Mouse (Mus musculus): ENCODE results near the gene Rhox2a. TPM values are rescaled to one million over a fixed set of nuclear protein-coding genes. Genes with fewer than 3 reads are reported as not detected.
"Not testable (repeated sequence)": the region's sequence is repeated elsewhere in the genome, so short reads cannot be mapped to it uniquely, and the experiment has no call there.

Gene Rhox2a
- not detected in 2 replicates for polyA plus RNA-seq (2015; fragmentation: Nextera tagmentation; extraction: Ambion mirVana)

DNA sequence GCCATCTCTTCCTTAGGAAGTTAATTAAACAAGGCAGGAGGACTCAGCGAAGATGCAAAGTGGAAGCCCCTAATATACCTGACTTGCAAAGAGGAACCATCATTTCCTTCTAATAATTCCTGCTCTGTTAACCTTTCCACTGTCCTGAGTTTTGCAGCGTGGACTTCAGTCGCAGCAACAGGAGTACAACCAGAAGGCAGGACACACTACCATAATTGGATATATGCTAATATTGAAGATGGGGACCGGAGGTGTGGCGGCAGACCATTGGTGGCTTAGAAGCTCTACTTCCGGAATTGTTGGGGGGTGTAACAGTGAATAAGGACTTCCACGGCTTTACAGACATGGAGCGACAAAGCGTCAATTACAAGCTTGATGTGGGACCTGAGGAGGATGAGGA lies at the start of gene Rhox2a:
Gene Rhox2a, plus strand, starts transcription at position 301 of the 400 bp plus-strand sequence.
- not testable (repeated sequence) for ATAC-seq; H3K4me3 ChIP-seq (replicated peaks); H3K36me3 ChIP-seq; H3K9ac ChIP-seq; H3K27me3 ChIP-seq (replicated peaks); H3K27ac ChIP-seq; H3K4me1 ChIP-seq (replicated peaks); H3K9me3 ChIP-seq; H3K4me2 ChIP-seq (replicated peaks)
- WGBS: 100% methylated on average over 1 of the region's 9 CpGs

DNA sequence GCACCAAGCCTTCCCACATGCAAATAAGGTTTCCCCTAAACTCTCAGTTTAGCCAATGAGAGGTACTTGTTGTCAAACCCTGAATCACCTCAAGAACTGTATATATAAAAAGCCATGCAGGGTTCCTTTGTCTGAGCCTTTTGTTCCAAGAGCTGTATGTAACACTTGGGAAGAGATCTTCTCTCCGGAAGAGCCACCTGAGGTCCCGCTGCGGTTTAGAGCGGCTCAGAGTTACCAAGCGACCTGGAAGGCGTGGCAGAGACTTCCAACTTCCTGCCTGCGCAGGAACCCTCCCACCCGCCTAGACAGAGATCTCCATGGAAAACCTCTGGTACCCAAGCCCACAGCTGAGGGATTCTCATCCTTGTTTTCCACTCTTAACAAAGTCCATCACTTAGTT lies 46.1 kb upstream of the Rhox2a start:
- no peaks in the 10 kb centered on the region for H3K9me3 ChIP-seq
- no peak overlapping the region for H3K27ac ChIP-seq
- 51% methylated on average over 8 of the region's 8 CpGs for WGBS
- no peaks in the 10 kb centered on the region for H3K27me3 ChIP-seq (replicated peaks)
- ATAC-seq: no peak
- no peak overlapping the region for H3K4me3 ChIP-seq (replicated peaks)
- no peak overlapping the region for H3K4me2 ChIP-seq (replicated peaks)
- H3K36me3 ChIP-seq: no peaks in the 10 kb centered on the region
- no peak overlapping the region for H3K9ac ChIP-seq
- no peaks in the 10 kb centered on the region for H3K4me1 ChIP-seq (replicated peaks)

DNA sequence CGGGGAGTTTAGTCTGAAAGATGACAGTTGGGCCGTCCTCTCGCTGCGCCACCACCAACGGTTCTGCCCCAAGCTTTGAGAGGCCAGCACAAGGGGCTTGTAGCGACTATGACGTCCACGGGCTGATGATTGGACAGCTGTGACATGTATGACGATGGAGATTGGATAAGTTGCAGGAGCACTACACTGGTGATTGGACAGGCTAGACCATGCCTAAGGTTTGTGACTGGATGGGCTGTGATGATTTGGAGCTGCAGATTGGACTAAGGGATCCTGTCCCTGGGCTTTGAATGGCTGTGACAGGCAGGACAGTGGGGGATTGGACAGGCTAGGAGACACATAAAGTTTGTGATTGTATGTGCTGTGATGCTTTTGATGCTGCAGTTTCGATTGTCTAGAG lies 33.8 kb upstream of the Rhox2a start, which contains the start of gene Gm9:
Gene Gm9, minus strand, starts transcription at position 101 of the 400 bp plus-strand sequence.
- no peak within 1 kb of the TSS for H3K9ac ChIP-seq
- H3K36me3 ChIP-seq: no peaks in the 10 kb centered on the region
- no peak for ATAC-seq
- H3K4me3 ChIP-seq (replicated peaks): no peak within 1 kb of the TSS
- H3K27ac ChIP-seq: no peak within 1 kb of the TSS
- 87% methylated on average over 10 of the region's 10 CpGs for WGBS
- H3K4me2 ChIP-seq (replicated peaks): no peak within 1 kb of the TSS
- H3K4me1 ChIP-seq (replicated peaks): no peaks in the 10 kb centered on the region
- H3K9me3 ChIP-seq: no peaks in the 10 kb centered on the region
- no peaks in the 10 kb centered on the region for H3K27me3 ChIP-seq (replicated peaks)

DNA sequence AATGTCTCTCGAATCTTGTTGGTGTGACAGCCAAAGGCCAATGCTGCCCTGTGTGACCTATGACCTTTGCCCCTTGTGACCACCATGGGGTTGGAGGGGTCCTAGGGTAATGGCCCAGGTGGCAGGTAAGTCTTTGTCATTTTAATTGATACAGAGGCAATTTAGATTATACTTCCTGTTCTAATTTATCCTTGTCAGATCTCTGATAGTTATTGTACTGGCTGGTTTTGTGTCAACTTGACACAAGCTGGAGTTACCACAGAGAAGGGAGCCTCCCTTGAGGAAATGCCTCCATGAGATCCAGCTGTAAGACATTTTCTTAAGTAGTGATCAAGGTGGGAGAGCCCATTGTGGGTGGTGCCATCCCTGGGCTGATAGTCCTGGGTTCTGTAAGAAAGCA lies 22.6 kb upstream of the Rhox2a start, which contains the start of gene Rhox1:
Gene Rhox1, minus strand, starts transcription at position 101 of the 400 bp plus-strand sequence.
- H3K27ac ChIP-seq; ATAC-seq; H3K4me3 ChIP-seq (replicated peaks); H3K27me3 ChIP-seq (replicated peaks); H3K9ac ChIP-seq; H3K9me3 ChIP-seq; H3K36me3 ChIP-seq; H3K4me2 ChIP-seq (replicated peaks); H3K4me1 ChIP-seq (replicated peaks): not testable (repeated sequence)
- 84% methylated on average over 1 of the region's 1 CpGs for WGBS

DNA sequence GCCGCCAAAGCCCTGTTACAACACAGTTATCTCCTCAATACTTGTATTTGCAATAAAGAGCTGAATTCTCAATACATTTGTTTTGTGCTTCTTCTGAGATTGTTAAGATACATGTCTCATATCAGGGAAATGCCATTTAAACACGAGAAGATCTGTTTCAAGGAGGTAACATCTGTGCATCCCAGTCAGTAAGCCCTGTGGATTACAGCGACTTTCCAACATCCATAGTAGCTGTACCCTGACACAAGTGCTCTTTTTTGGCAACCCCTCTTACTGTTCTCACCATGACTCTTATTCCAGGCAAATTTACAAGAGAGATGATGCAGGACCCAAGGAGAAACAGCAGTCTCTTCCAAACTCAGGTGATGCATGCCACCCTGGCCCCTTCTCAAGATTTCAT lies 4.8 kb downstream of the Rhox2a start, which contains the start of gene Rhox3a:
Gene Rhox3a, plus strand, starts transcription at position 301 of the 400 bp plus-strand sequence.
- not testable (repeated sequence) for H3K27ac ChIP-seq; ATAC-seq; H3K9ac ChIP-seq; H3K9me3 ChIP-seq; H3K4me2 ChIP-seq (replicated peaks); H3K4me1 ChIP-seq (replicated peaks); H3K36me3 ChIP-seq; H3K4me3 ChIP-seq (replicated peaks); H3K27me3 ChIP-seq (replicated peaks)
- WGBS: 86% methylated on average over 1 of the region's 3 CpGs

DNA sequence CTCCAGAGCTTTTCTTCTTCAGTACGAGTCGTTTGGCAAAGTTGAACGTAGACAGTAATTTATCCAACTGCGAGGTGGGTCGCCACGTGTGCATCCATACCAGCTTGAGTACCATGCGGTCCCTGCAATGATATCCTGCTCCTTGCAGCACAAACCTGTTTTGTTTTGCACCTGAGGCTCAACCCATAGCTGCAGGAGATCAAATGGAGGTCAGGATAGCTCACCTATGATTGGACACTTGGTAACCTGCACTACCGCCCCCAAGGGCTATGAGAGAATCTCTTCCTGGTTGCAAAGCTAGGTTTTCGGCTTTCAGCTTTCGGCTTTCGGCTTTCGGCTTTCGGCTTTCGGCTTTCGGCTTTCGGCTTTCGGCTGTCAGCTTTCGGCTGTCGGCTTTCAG lies 20.3 kb downstream of the Rhox2a start, which contains the start of gene Rhox4a:
Gene Rhox4a, plus strand, starts transcription at position 301 of the 400 bp plus-strand sequence.
- not testable (repeated sequence) for H3K9me3 ChIP-seq; H3K27ac ChIP-seq; H3K27me3 ChIP-seq (replicated peaks); ATAC-seq; H3K36me3 ChIP-seq; H3K9ac ChIP-seq; H3K4me2 ChIP-seq (replicated peaks); H3K4me3 ChIP-seq (replicated peaks); H3K4me1 ChIP-seq (replicated peaks)
- 96% methylated on average over 11 of the region's 19 CpGs for WGBS

Other genes starting within 250 kb of the Rhox2a start
- gene Sowahd, start 196.1 kb upstream of the Rhox2a start, polyA plus RNA-seq (2015; fragmentation: Nextera tagmentation; extraction: Ambion mirVana): not detected in 2 replicates
- 517 and 629 TPM in 2 replicates for gene Rpl39, start 159.6 kb upstream of the Rhox2a start, polyA plus RNA-seq (2015; fragmentation: Nextera tagmentation; extraction: Ambion mirVana)
- gene Upf3b, start 134.7 kb upstream of the Rhox2a start, polyA plus RNA-seq (2015; fragmentation: Nextera tagmentation; extraction: Ambion mirVana): 18.3 TPM in 2 replicates
- 11.4 and 12.3 TPM in 2 replicates for gene Nkap, start 118.2 kb upstream of the Rhox2a start, polyA plus RNA-seq (2015; fragmentation: Nextera tagmentation; extraction: Ambion mirVana)
- gene Akap14, start 76.1 kb upstream of the Rhox2a start, polyA plus RNA-seq (2015; fragmentation: Nextera tagmentation; extraction: Ambion mirVana): 0.11 TPM in 1 of 2 replicates, not detected in the other
- 385 and 424 TPM in 2 replicates for gene Ndufa1, start 53.8 kb upstream of the Rhox2a start, polyA plus RNA-seq (2015; fragmentation: Nextera tagmentation; extraction: Ambion mirVana)
- 8.3 and 9.3 TPM in 2 replicates for gene Rnf113a1, start 53.7 kb upstream of the Rhox2a start, polyA plus RNA-seq (2015; fragmentation: Nextera tagmentation; extraction: Ambion mirVana)
- gene Gm9, start 33.9 kb upstream of the Rhox2a start, polyA plus RNA-seq (2015; fragmentation: Nextera tagmentation; extraction: Ambion mirVana): not detected in 2 replicates
- gene Rhox1, start 22.7 kb upstream of the Rhox2a start, polyA plus RNA-seq (2015; fragmentation: Nextera tagmentation; extraction: Ambion mirVana): not detected in 2 replicates
- gene Rhox3a, start 4.9 kb downstream of the Rhox2a start, polyA plus RNA-seq (2015; fragmentation: Nextera tagmentation; extraction: Ambion mirVana): not detected in 2 replicates
- not detected in 2 replicates for gene Rhox4a, start 20.4 kb downstream of the Rhox2a start, polyA plus RNA-seq (2015; fragmentation: Nextera tagmentation; extraction: Ambion mirVana)
- not detected in 2 replicates for gene Rhox3a2, start 135.1 kb downstream of the Rhox2a start, polyA plus RNA-seq (2015; fragmentation: Nextera tagmentation; extraction: Ambion mirVana)
- not detected in 2 replicates for gene Rhox4a2, start 145.9 kb downstream of the Rhox2a start, polyA plus RNA-seq (2015; fragmentation: Nextera tagmentation; extraction: Ambion mirVana)
- gene Rhox2b, start 167.1 kb downstream of the Rhox2a start, polyA plus RNA-seq (2015; fragmentation: Nextera tagmentation; extraction: Ambion mirVana): not detected in 2 replicates
- gene Rhox4b, start 187.5 kb downstream of the Rhox2a start, polyA plus RNA-seq (2015; fragmentation: Nextera tagmentation; extraction: Ambion mirVana): not detected in 2 replicates
- gene Rhox2c, start 208.7 kb downstream of the Rhox2a start, polyA plus RNA-seq (2015; fragmentation: Nextera tagmentation; extraction: Ambion mirVana): not detected in 2 replicates
- not detected in 2 replicates for gene Rhox3c, start 213.6 kb downstream of the Rhox2a start, polyA plus RNA-seq (2015; fragmentation: Nextera tagmentation; extraction: Ambion mirVana)
- not detected in 2 replicates for gene Rhox4c, start 235.4 kb downstream of the Rhox2a start, polyA plus RNA-seq (2015; fragmentation: Nextera tagmentation; extraction: Ambion mirVana)
- gene Rhox2d, start 248.5 kb downstream of the Rhox2a start, polyA plus RNA-seq (2015; fragmentation: Nextera tagmentation; extraction: Ambion mirVana): not detected in 2 replicates

All from intestine, embryonic 15.5 days (tissue).